Mouse (Mus musculus) stomach, postnatal 0 days (tissue): ENCODE results near the gene Rcc1. TPM values are rescaled to one million over a fixed set of nuclear protein-coding genes. Genes with fewer than 3 reads are reported as not detected.

Experiments used
- ATAC-seq: fragments of 200-750 bp; cut with Nextera tagmentation; 2 replicates; pipeline ENCODE4 v1.8.0; 2017; ENCODE audit not compliant: low FRiP score, low TSS enrichment
- DNase-seq: peaks from one replicate; pipeline ENCODE4 v3.0.0-alpha.2; 2016; ENCODE audit warnings: low spot score
- H3K27ac ChIP-seq: fragments of 300-500 bp; sonication (generic); replicated peaks from 2 replicates; pipeline ENCODE4 v1.5.1; 2014; ENCODE audit warnings: mild to moderate bottlenecking, control low read depth
- H3K27me3 ChIP-seq: fragments of 300-500 bp; sonication (generic); 2 replicates; pipeline ENCODE4 v1.6.1; 2014; ENCODE audit warnings: low read length; ENCODE audit not compliant: control insufficient read depth, insufficient read depth
- H3K36me3 ChIP-seq: fragments of 300-500 bp; sonication (generic); 2 replicates; pipeline ENCODE4 v1.6.1; 2014; ENCODE audit warnings: low read length, mixed read lengths; ENCODE audit not compliant: control insufficient read depth, insufficient read depth
- H3K4me1 ChIP-seq: fragments of 300-500 bp; sonication (generic); replicated peaks from 2 replicates; pipeline ENCODE4 v1.6.1; 2014; ENCODE audit warnings: antibody characterized with exemption; ENCODE audit not compliant: control insufficient read depth, insufficient read depth
- H3K4me2 ChIP-seq: fragments of 300-500 bp; sonication (generic); replicated peaks from 2 replicates; pipeline ENCODE4 v1.6.1; 2014; ENCODE audit warnings: low read depth, mild to moderate bottlenecking, control low read depth, moderate library complexity
- H3K4me3 ChIP-seq: fragments of 300-500 bp; sonication (generic); 2 replicates; pipeline ENCODE4 v1.5.1; 2014; ENCODE audit warnings: low read depth, low read length, control low read depth
- H3K9ac ChIP-seq: fragments of 300-500 bp; sonication (generic); 2 replicates; pipeline ENCODE4 v1.6.1; 2014; ENCODE audit warnings: mild to moderate bottlenecking, low read length, control low read depth, mixed read lengths
- H3K9me3 ChIP-seq: fragments of 300-500 bp; sonication (generic); 2 replicates; pipeline ENCODE4 v1.6.1; 2016; ENCODE audit warnings: low read length; ENCODE audit not compliant: control insufficient read depth
- CTCF ChIP-seq: IDR thresholded peaks from 2 replicates; pipeline ENCODE4 v1.5.1; 2016; ENCODE audit warnings: antibody characterized with exemption, low read depth, mild to moderate bottlenecking, moderate library complexity
- EP300 ChIP-seq: optimal IDR thresholded peaks from 2 replicates; pipeline ENCODE3; 2016; ENCODE audit warnings: antibody characterized with exemption
- WGBS: fragments of 180-500 bp; shearing (Covaris S2); extraction: QIAGEN DNeasy Blood & Tissue Kit; methylation state at CpG from one replicate; pipeline ENCODE4 v1.1.7; 2014; 5-methylcytosine and 5-hydroxymethylcytosine counted together
- polyA plus RNA-seq: library from polyadenylated mRNA; unstranded; fragments of >200 nt; fragmentation: Nextera tagmentation; extraction: Ambion mirVana; gene quantifications from 2 replicates; pipeline ENCODE4 v1.2.1, GENCODE M21; 2015

The Rcc1 gene
- polyA plus RNA-seq, 1 experiment from 2014 or later, result 25.2 TPM

DNA sequence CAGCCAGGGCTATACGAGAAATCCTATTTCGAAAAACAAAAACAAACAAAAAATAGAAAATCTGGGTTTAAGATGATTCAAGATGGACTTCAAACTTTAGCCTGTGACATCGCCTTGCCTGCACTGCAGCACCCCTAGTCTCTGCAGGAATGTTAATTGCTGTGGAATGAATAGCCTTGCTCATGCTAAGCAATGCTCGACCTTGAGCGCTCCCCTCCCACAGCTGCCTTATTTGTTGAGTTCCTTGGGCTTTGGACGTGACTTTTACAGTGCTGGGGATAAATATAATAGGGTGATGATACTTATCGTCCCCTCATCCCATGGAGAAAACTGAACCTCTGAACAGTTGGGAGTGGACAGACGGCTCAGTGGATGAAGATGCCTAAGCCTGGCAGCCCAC is 37.7 kb downstream of the Rcc1 start:
- H3K4me1 ChIP-seq, result no peaks in the 10 kb centered on the region
- no peak for DNase-seq
- no peak overlapping the region for H3K27ac ChIP-seq
- 83% methylated on average over 8 of the region's 8 CpGs for WGBS
- H3K4me3 ChIP-seq, result no peak overlapping the region
- no peak overlapping the region for H3K9ac ChIP-seq
- TF ChIP-seq CTCF, result no peak
- no peak for TF ChIP-seq EP300
- H3K9me3 ChIP-seq, result no peaks in the 10 kb centered on the region
- peaks cover 14% of the 10 kb centered on the region for H3K36me3 ChIP-seq
- no peaks in the 10 kb centered on the region for H3K27me3 ChIP-seq
- no peak overlapping the region for H3K4me2 ChIP-seq
- no peak for ATAC-seq

DNA sequence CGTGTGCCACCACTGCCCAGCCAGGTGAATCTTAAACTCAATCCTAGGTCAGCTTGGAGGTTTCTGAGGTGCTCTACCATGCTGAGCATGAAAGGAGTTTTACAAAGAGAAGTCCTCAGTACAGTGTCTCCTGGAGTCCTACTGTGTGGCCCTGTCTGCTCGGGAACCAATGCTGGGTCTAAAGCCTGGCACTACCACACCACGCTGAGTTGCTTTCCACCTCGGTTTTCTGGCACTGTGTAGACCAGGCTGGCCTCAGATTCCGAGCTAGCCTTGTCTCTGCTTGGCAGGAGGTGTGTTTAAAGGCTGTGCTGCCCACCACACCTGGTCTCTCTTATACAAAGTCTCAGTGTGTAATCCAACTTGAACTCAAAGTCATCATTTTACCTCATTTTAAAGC is 40.8 kb downstream of the Rcc1 start:
- Histone ChIP-seq H3K36me3 (peaks cover 15% of the 10 kb centered on the region), H3K9me3 (no peaks in the 10 kb centered on the region), H3K27ac (no peak overlapping the region), H3K4me1 (no peaks in the 10 kb centered on the region), H3K27me3 (no peaks in the 10 kb centered on the region), H3K4me3 (no peak overlapping the region), H3K4me2 (no peak overlapping the region), H3K9ac (no peak overlapping the region)
- no peak for ATAC-seq
- 83% methylated on average over 5 of the region's 5 CpGs for WGBS
- no peak for DNase-seq
- TF ChIP-seq EP300, result no peak
- TF ChIP-seq CTCF, result no peak

DNA sequence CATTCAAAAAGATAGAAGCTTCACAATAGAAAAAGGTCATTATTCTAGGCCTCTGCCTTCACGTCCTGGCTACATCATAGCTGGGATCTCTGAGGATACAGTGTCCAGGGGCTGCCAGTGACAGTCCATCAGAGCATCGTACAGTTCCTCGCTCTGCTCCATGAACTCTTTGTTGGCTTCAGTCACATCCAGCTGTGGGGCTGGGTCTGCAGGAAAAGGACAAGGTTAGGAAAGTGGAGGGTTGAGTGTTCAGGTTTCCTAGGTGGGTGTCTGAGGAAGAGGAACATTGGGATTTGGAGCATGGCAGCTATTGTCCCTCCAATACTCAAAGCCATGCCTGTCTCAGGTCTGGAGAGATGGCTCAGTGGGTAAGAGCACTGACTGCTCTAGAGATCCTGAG is 41.6 kb downstream of the Rcc1 start:
- Histone ChIP-seq H3K4me3 (no peak overlapping the region), H3K27ac (no peak overlapping the region), H3K9me3 (no peaks in the 10 kb centered on the region), H3K36me3 (peaks cover 10% of the 10 kb centered on the region), H3K4me2 (no peak overlapping the region), H3K27me3 (no peaks in the 10 kb centered on the region), H3K4me1 (no peaks in the 10 kb centered on the region), H3K9ac (no peak overlapping the region)
- ATAC-seq (no peak), DNase-seq (no peak)
- WGBS, result 54% methylated on average over 3 of the region's 3 CpGs
- TF ChIP-seq EP300, result no peak
- TF ChIP-seq CTCF, result no peak

DNA sequence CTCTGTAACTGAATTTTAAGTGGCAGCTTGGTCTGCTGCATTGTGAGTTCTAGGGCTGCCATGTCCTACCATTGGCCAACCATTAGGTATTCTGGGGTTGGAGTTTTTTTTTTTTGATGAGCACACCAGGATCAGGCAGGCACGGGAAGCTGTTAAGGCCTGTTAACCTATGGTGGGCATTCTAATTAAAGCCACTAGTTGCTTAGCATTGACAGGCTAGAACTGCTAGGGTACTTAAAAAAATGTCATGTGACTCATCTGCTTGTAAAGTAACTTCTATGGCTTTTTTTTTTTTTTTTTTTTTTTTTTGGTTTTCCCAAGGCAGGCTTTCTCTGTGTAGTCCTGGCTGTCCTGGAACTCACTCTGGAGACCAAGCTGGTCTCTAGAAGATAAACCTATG is 42.2 kb downstream of the Rcc1 start:
- Histone ChIP-seq H3K9ac (no peak overlapping the region), H3K27me3 (no peaks in the 10 kb centered on the region), H3K4me1 (no peaks in the 10 kb centered on the region), H3K36me3 (peaks cover 6% of the 10 kb centered on the region), H3K4me3 (no peak overlapping the region), H3K9me3 (no peaks in the 10 kb centered on the region), H3K4me2 (no peak overlapping the region), H3K27ac (no peak overlapping the region)
- ATAC-seq (no peak), DNase-seq (no peak)
- TF ChIP-seq CTCF, result no peak
- TF ChIP-seq EP300, result no peak
- WGBS, result 55% methylated on average over 1 of the region's 1 CpGs

DNA sequence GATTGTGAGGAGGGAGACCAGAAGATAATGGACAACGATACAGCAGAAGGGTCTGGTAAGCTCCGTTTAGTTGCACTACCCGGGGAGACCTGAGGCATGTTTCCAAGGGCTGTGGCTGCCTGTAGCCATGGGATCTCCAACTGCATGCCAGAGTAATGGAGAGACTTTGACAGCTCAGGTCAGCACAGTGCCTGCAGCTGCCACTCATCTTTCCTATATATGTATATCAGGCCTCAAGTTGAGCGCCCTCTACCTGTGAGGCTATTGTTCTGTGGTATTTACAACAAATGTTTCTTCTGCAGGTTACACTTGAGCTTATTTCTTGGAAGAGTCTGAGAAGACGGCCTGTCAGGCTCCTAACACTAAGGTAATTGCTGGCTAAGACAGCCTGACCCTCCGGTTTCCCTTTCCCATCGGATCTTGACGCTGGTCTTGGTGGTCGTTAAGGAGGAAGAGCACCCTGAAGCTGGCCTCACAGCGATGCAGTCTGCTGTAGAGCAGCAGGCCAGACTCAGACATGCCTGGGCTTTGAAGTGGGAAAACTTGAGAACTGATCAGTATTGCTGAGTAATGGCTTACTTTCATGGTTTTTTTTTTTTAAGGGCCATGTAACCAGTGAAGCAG is 43.4 kb downstream of the Rcc1 start:
- peak overlapping the region; percentile 77 for H3K4me2 ChIP-seq
- 23% methylated on average over 10 of the region's 10 CpGs for WGBS

DNA sequence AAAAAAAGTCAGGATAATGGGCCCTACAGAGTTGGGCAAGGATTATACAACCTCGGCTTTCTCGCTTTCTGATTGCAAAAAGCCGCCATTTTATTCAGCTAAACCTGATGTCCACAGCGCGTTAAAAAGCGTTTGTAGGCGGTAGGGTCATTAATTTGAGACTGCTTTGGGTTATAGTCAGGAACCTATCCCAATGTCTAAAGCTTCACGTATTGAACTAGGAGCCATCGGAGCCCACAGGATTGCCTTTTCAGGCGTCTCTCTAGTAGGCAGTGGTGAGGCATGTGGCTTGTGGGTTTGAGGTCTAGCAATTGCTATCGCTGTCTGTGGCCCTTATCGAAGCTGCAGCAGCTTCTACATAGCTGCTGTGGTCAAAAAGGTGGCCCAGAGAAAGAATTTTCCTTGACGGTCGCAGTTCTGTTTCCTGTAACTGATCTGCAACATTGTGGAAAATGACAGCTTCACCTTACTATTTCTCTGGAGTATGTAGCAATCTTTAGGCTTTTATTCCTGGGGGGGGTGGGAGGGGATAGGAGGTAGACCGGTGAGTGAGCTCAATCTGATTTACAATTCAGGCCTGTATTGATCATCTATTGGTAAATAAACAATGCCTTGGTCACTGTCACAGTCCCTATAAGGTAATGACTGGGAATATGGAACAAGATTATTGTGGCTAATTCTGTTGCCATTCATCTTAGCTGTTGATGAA is 44.1 kb downstream of the Rcc1 start:
- Histone ChIP-seq H3K36me3 (peaks cover 6% of the 10 kb centered on the region), H3K9ac (peak overlapping the region; percentile 92), H3K9me3 (no peaks in the 10 kb centered on the region), H3K4me3 (peak overlapping the region; percentile 78), H3K27ac (peak overlapping the region; percentile 93), H3K4me2 (peak overlapping the region; percentile 77), H3K4me1 (no peaks in the 10 kb centered on the region), H3K27me3 (no peaks in the 10 kb centered on the region)
- WGBS, result under 1% methylated on average over 15 of the region's 15 CpGs
- no peak for TF ChIP-seq EP300
- no peak for TF ChIP-seq CTCF
- DNase-seq (peak; percentile 31), ATAC-seq (no peak)

More for the DNA sequence above, 43.4 kb downstream of the Rcc1 start:
- DNase-seq (peak; percentile 68), ATAC-seq (peak; percentile 46; the same call in 1 of the 2 replicates)
- Histone ChIP-seq H3K27ac (peak overlapping the region; percentile 93; the same call in 1 of the 2 replicates), H3K9me3 (no peaks in the 10 kb centered on the region), H3K27me3 (no peaks in the 10 kb centered on the region), H3K9ac (peak overlapping the region; percentile 92), H3K4me1 (no peaks in the 10 kb centered on the region), H3K36me3 (peaks cover 6% of the 10 kb centered on the region), H3K4me3 (peak overlapping the region; percentile 78)
- TF ChIP-seq EP300, result no peak
- TF ChIP-seq CTCF, result peak; percentile 79
